Mouse (Mus musculus): Measurements from ENCODE around the gene Iqcf5.

Iqcf5 gene

GRCm38 (mm10) chr9:106514273-106514672 is at the start of gene Iqcf5:
Iqcf5 (plus strand) TSS chr9:106514573.
- no peak for DNase-seq (ENCODE audit: low spot score in 2 of 2)

GRCm38 (mm10) chr9:106464751-106465541 is 49.4 kb upstream of the Iqcf5 start:
- DNase-seq (ENCODE audit: low spot score in 2 of 2), result peak in 1 of 2 experiments; percentile 29

DNA sequence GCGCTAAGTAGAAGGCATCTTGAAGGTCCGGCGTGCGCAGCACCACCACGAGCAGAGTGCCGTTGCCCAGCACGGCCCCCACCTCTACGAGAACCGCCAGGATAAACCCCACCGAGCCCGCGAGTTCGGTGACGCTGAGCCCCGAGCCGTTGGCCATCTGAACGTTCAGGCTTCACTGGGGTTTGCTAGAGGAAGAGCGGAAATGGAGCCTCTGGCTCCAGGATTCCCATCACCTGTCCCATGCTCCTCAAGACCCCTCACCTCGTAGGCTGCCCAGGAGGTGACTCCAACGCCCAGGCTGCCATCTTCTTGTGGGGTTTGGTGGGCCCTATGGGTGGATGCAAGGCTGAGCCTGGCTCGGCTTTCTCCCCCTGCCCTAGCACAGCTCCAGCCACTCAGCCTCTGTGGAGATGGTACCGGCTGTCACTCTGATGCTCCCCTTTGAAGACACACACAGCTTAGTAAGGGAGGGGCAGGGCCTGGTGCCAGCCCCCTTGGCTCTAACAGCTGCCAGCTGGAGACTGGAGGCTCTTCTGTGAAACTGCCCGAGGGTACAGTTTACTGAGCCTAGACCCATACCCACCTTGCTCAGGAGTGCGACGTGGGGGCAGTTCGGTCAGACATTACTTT is 48.7 kb upstream of the Iqcf5 start, which contains the start of gene Gpr62:
Gpr62 (minus strand) TSS at position 368 of the 630 bp plus-strand sequence.
- DNase-seq (ENCODE audit: low spot score in 2 of 2), result no peak

DNA sequence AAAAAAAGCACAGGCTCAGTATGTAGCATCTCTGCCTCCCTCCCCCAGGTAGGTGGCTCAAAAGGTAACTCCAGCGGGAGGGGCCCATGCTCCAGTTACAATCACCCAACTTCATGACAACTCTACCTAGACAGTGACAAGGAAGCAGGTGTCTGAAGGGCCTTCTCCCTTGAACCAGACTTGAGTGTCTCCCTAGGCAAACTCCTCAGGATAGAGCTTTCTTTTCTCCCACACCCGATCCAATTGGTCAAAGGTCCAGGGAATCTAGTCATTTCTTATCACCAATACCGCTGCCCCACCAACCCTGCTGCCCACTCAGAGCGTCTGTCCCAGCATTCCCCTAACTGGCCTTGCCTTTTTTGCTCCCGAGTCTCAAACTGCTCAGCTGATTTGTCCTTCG is 47.7 kb upstream of the Iqcf5 start:
- DNase-seq (ENCODE audit: low spot score in 2 of 2), result no peak

DNA sequence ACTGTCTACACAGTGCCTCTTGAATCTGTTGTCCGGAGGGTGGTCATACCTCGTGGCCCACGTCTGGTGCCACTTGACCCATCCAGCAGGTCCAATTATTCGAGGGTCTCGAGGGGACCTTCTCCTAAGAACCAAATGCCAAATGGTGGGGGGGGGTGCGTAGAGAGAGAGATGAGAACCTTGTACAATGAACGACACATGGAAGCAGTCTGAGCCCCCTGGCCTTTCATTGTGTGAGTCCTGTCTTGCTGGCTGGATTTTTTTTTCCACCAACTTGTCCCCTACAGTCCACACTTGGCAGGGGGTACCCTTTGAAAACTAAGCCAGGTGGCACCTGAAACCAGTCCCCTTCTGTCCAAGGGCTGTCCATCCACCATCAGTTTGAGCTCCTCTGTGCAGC is 46.6 kb upstream of the Iqcf5 start:
- DNase-seq (ENCODE audit: low spot score in 2 of 2), result no peak

- DNase-seq (ENCODE audit: low spot score in 2 of 2), result no peak
Measured at GRCm38 (mm10) chr9:106469317-106469716, 45.1 kb upstream of the Iqcf5 start.

GRCm38 (mm10) chr9:106469776-106470175 is 44.6 kb upstream of the Iqcf5 start:
- DNase-seq (ENCODE audit: low spot score in 2 of 2), result no peak

DNA sequence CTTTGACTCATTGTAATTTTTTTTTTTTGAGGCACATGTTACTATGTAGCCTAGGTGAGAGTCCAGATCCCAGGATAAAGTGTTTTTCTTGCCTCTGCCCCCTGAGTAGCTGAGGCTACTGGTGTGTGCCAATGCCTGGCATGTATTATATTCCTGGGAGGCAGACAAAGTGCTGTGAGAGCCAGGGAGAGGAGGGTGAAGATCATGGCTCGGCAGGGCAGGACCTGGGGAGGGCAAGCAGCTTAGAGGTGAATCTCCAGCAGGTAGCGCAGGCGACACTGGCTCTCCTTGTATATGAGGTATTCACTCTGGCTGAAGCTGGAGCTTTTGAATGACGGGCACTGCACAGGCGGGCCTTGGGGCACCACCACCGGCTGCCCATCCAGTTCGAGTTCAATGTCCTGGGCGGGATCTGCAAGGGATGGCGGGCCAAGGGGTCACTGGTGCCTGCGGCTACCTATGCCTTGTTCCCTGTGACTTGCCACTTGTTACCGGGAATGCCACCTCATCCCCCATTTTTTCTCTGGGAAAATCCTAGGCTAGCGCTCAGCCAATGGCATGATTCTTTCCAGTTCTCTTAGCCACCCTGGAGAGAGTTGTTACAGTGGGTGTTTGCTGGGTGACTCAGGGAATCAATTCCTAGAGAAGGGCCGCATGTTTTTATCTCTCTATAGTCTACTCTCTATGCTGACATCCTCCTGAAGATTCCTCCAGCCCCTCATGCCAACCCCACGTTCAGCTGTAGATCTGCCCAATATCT is 43.2 kb upstream of the Iqcf5 start:
- no peak for DNase-seq (ENCODE audit: low spot score in 2 of 2)

DNA sequence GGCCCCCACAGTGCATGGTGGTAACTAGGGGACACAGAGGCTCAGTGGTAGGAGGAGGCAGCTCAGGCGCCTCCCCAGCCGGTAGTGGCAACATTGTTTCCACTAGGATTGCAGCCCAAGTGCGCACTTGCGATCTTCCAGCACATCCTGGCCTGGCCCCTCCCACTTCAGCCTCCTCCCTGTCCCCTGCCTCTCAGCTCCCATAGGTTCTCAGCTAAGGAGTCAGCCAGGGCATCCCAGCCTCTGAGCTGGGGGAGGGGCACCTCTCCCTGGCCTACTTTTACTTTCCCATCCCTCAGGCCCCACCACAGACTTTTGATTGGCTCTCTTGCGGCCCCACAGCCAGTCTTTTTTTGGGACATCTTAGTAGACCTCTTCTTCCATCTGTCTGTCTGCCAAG is 42.5 kb upstream of the Iqcf5 start:
- no peak for DNase-seq (ENCODE audit: low spot score in 2 of 2)

DNA sequence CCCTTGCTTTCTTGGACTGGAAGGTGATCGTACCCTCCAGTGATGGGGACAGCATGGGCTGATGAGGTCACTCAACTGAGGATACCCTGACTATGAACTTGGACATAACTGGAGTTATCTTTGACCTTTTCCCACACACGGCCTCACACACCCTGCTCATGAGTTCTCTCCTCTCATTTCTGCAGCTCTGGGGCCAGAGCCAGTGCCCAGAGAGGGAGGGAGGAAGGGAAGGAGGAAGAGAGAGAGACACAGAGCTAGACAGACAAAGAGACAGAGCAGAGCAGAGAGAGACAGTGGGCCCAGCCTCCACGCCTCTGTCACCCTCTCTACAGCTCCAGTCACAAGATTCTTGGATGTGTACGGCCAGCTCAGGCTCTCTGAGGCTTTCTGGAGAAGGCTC is 42.1 kb upstream of the Iqcf5 start:
- DNase-seq (ENCODE audit: low spot score in 2 of 2), result no peak

DNA sequence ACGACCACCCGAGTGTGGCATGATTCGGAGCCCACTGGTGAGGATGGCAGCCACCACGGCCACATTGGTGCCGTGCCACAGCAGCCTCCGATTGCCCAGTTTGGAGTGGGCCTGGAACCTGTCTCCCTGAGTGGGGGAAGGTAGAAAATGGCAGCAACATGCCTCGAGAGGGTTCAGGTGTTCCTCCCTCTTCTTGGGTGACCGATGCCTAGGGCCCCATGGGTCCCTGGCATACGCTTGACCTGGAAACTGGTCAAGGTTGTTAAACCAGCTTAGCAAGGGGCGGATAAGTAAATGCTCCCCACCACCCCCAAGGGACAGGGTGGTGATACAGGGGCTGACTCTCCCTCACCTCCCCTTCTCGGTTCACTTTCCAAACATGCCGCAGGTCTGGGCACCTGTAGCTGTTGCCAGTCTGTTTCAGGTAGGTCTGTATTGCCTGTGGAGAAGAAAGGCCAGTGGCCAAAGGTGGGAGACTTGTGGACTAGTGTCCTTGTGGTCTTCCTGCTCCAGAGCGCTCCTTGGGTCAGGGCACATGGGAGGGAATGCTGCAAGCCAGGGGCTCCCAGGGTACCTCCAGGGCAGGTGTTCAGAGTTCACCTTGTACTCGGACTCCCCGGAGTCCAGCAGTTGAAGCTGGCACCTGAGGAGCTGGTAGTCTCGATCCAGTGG is 41.2 kb upstream of the Iqcf5 start:
- no peak for DNase-seq (ENCODE audit: low spot score in 2 of 2)

- DNase-seq (ENCODE audit: low spot score in 2 of 2), result no peak
Measured at GRCm38 (mm10) chr9:106473753-106474105, 40.6 kb upstream of the Iqcf5 start.

- DNase-seq (ENCODE audit: low spot score in 2 of 2), result peak; percentile 34 to 55
Measured at GRCm38 (mm10) chr9:106474456-106474855, 39.9 kb upstream of the Iqcf5 start.

DNA sequence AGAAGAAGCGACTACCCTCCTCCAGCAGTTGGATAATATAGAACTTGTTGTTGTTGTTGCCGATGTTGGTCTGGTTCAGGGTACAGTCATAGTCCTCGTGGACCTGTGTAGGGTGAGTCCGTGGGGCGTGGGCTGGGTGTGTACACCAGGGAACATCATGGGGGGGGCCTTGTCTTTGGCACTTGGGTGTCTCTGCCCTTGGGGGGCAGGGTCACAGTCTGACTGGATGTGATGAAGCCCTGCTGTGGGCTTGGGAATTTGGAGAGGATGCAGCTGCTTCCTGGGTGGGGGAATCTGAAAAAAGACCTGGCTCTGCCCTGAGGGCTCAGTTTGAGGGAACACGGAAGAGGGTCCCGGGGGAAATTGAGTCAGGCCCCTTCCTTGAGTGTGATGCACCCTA is 39.3 kb upstream of the Iqcf5 start:
- no peak for DNase-seq (ENCODE audit: low spot score in 2 of 2)

GRCm38 (mm10) chr9:106475663-106476001 is 38.7 kb upstream of the Iqcf5 start, which contains the start of gene Rrp9:
Rrp9 (plus strand) TSS chr9:106475963.
- DNase-seq (ENCODE audit: low spot score in 2 of 2), result no peak

DNA sequence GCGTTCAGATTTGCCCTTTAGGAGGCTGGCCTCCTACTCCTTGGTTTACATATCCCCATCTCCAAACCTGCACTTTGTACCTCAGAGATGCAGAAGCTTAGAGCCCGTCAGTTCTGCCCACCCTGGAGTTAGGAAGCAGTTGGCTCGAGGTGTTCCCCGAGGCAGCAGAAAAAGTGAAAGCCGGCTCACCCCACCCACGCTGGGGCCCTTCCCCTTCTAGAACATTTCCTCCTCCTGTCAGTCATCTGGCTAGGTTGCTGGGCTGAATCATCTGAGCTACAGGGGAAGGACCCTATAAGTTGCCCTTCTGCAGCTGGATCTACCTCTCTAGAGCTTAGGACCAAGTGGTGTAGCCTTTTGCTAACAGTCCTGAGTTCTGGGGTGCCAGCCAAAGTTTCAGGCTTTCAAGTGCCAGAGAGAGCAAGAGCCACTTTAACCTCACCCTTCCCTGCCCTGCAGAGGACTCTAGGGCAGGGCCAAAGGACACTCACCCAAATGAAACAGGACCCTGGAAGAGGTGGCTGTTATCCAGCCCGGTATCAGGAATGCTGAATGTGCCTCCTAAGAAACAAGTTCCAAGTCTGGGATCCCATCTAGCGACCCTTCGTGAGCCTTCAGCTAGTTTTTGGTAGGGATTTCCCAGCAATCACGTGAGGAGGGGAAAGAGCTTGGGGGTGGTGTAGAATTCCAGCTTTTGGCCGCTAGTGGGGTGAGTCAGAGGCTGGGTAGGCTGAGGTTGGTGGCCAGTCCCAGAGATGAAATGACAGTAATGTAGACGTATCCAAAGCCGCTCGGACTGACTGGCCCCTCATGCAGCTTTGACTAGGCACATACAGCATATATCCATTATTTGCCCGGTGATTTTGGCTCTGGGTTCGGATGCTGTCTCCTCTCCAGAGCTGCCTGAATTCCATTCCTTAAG is 38.1 kb upstream of the Iqcf5 start:
- DNase-seq (ENCODE audit: low spot score in 2 of 2), result peak; percentile 37 to 52

DNA sequence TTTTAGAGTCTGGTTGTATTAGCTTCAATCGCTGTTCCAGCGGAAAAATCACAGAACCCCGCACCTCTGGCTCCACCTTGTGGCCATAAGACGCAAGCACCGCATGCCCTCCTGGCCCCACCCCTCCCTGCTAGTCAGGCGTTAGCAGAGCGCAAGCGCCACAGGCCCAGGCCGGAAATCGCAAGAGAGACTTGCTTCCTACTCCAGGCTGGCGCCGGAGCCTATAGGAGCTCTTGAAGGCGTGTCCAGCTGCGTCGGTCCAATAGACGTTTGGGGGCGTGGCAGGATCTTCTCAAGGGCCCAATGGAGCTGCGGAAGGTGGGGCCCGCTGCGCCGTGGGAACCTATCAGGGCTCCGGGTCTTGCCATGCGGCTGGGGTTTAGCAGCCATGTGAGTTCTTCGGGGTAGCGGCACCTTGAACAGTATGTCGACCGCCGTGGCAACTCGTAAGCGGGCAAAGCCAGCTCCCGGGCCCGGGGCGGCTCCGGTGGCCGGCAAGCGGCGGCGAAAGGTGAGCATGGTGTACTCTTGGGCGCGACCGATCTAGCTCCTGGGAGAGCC is 37.4 kb upstream of the Iqcf5 start, which contains the start of gene Parp3:
Parp3 (minus strand) TSS at position 26 of the 561 bp plus-strand sequence.
- DNase-seq (ENCODE audit: low spot score in 2 of 2), result peak; percentile 91 to 92

DNA sequence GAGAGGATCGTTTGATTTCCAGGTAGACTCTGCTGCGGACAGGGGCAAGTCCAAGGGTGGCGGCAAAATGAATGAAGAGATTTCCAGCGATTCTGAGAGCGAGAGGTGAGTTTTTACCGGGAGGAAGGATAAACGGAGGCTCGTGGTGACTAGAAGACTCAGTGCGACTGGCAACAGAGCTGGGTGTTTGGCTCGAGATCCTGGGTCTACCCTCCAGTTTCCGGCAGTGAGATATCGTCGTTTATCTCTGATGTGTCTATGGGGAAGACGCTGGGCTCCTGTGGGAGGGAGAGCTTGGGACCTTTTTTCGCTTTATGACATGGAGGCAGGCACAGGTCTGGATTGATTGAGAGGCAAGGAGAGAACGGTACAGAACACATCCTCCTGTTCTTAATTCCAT is 36.7 kb upstream of the Iqcf5 start:
- no peak for DNase-seq (ENCODE audit: low spot score in 2 of 2)

DNA sequence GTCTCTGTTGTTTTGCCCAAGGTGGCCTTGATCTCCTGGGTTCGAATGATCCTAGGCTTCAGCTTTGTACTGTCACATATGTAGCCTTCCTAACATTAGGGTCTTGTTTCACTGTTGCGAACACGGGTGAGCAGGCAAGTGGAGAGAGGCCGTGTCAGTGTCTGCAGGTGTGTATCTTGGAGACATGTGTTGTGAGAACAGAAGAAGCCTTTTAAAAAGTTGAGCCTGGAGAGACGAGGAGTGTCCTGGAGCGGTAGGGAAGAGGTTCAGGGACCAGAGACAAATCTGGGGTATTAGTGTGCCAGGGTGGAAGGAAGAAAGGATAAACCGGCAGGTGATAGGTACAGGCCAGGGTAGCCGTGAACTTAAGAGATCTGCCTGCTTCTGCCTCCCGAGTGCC is 36.3 kb upstream of the Iqcf5 start:
- DNase-seq (ENCODE audit: low spot score in 2 of 2), result no peak

DNA sequence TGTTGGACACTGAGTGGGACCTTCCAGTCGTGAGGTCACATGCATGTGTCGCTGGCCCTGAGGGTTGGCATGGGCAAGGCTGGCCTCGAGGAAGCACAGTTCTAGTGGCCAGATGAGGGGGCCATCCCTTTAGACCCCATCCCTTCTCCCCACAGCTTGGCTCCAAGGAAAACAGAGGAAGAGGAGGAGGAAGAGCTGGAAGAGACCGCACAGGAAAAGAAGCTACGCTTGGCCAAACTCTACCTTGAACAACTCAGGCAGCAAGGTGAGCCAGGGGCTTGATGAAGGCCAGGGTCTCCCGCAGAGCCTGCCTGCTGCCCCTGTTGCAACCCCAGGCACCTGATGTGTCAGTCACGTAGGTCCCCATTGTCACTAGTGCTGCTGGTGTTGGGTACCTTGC is 33.8 kb upstream of the Iqcf5 start:
- no peak for DNase-seq (ENCODE audit: low spot score in 2 of 2)

- DNase-seq (ENCODE audit: low spot score in 2 of 2), result peak in 1 of 2 experiments; percentile 6
Measured at GRCm38 (mm10) chr9:106481075-106481474, 33.3 kb upstream of the Iqcf5 start.
